Mouse (Mus musculus): ENCODE data around the gene Olfr372.
"Not testable (repeated sequence)": the region's sequence is repeated elsewhere in the genome, so short reads cannot be mapped to it uniquely, and the experiment has no call there.

DNA sequence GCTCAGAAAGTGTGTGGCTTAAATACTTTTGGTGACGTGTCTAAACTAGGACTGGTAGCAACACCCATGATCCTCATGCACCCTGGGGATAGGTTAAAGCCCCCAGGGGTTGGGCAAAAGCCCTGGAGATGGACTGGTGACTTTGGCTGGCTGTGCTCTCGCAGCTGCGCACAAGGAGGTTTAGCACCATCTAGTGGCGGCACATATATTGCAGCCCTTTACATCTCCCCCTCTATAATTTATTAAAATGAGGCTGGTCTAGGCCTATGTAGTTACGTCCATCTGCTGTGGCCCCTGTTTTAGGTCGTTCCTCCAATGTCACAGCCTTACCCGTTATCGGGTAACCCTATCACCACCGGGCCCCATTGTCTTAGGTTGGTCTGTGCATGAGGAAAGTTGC is 16.1 kb upstream of the Olfr372 start:
- not testable (repeated sequence) for TF ChIP-seq POLR2A (IDR thresholded peaks at IDR 0.05; ENCODE audit: insufficient read length, low read depth); TCF12 (IDR thresholded peaks at IDR 0.05; ENCODE audit: insufficient read depth, poor library complexity, severe bottlenecking); SRF (IDR thresholded peaks at IDR 0.05; ENCODE audit: control insufficient read depth, insufficient read length, low read depth); E2F4 (IDR thresholded peaks at IDR 0.05; ENCODE audit: insufficient read depth); MYOG (IDR thresholded peaks at IDR 0.05; ENCODE audit: control insufficient read depth in 1 of 3, insufficient read depth in 1 of 3, insufficient read length in 2 of 3, low read depth in 2 of 3); USF1 (IDR thresholded peaks at IDR 0.05; ENCODE audit: low read depth); REST (IDR thresholded peaks at IDR 0.05; ENCODE audit: insufficient read depth, insufficient read length); POLR2AphosphoS2 (IDR thresholded peaks at IDR 0.05; ENCODE audit: insufficient read length, low read depth); CEBPB (IDR thresholded peaks at IDR 0.05; ENCODE audit: insufficient read depth, poor library complexity, severe bottlenecking); MYOD1 (IDR thresholded peaks at IDR 0.05; ENCODE audit: control insufficient read depth in 1 of 3, insufficient read length in 2 of 3, low read depth in 2 of 3); MAX (IDR thresholded peaks at IDR 0.05; ENCODE audit: low read depth); TCF3 (IDR thresholded peaks at IDR 0.05; ENCODE audit: insufficient read length, low read depth)

Data from myocyte (in vitro differentiated cells).